Mouse (Mus musculus) left cerebral cortex, adult 6 months (tissue): ENCODE data around the gene Son. TPM values are rescaled to one million over a fixed set of nuclear protein-coding genes. Genes with fewer than 3 reads are reported as not detected.

ENCODE experiments used
- long read RNA-seq, 2 experiments: library from polyadenylated mRNA; unstranded; transcript quantifications; one replicate each; pipeline ENCODE4 v2.0.0; 2019 to 2020
- polyA plus RNA-seq: library from polyadenylated mRNA; unstranded; fragments of <200 nt; fragmentation: Nextera tagmentation; gene quantifications from 2 replicates; pipeline ENCODE4 v1.2.3, GENCODE M21; 2021

Gene Son
- polyA plus RNA-seq = 44.3 and 53.8 TPM in 2 replicates
- long read RNA-seq, experiment 1, transcript Son-210 (6 exons, 799 nt) = major isoform, 5 of 120 reads
- long read RNA-seq, experiment 1, partial matches to known transcripts = 79 of 120 reads
- long read RNA-seq, experiment 1, other reads (novel, unspliced or antisense) = 32 of 120 reads
- long read RNA-seq, experiment 2, partial matches to known transcripts = 249 of 269 reads
- long read RNA-seq, experiment 2, other reads (novel, unspliced or antisense) = 20 of 269 reads

DNA sequence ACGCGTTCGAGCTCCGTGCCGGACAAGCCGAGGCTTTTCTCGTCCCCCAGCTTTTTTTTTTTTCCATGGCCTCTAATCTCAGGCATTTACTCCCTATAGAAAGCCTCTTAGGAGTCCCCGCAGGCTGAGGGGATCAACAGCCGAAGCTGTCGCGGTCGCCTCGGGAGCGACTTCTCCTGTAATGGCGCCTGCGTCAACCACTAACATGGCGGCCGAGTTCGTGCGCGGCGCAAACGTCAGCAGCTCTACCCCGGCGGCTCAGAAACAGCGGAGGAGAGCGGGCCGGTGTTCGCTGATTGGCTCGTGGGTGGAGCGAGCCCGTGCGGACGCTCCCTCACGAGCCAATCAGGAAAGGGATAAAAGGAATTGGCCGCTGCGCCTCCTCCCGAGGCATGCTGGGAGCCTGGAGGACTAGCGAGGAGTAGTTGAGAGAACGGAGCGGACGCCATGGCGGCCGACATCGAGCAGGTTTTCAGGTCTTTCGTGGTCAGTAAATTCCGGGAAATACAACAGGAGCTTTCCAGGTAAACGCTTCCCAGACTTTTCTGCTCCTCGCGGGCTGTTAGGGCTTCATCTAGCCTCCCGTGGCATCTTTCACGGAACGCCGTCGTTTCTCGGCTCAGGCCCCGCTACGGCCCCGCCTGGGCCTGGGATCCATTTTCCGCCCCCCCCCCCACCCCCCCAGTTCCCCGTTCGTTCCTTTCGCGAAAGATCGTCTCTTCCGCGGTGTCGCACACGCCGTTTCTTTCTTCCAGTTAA is at the start of gene Son:
Son (plus strand) TSS at position 46 of the 759 bp plus-strand sequence.

DNA sequence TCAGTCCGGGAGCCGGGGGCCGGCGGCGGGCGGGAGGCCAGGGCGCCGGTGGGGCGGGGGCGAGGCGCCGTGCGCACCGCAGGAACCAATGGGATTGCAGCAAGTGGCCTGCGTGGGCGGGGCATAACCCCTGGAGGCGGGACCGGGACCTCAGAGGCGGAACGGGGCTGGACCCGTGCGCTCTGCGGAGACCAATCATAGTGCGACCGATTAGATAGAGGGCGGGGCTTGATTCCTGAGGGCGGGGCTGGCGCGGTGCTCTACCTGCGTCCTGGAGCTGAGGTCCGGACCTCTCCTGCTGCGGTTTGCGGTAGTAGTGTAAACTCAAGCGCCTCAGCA is 49.7 kb upstream of the Son start, which contains the start of gene Tmem50b:
Tmem50b (minus strand) TSS at position 129 of the 339 bp plus-strand sequence.

GRCm38 (mm10) chr16:91618511-91619501 is 28.5 kb upstream of the Son start, which contains the start of gene Dnajc28:
Dnajc28 (minus strand) TSS chr16:91619026.

DNA sequence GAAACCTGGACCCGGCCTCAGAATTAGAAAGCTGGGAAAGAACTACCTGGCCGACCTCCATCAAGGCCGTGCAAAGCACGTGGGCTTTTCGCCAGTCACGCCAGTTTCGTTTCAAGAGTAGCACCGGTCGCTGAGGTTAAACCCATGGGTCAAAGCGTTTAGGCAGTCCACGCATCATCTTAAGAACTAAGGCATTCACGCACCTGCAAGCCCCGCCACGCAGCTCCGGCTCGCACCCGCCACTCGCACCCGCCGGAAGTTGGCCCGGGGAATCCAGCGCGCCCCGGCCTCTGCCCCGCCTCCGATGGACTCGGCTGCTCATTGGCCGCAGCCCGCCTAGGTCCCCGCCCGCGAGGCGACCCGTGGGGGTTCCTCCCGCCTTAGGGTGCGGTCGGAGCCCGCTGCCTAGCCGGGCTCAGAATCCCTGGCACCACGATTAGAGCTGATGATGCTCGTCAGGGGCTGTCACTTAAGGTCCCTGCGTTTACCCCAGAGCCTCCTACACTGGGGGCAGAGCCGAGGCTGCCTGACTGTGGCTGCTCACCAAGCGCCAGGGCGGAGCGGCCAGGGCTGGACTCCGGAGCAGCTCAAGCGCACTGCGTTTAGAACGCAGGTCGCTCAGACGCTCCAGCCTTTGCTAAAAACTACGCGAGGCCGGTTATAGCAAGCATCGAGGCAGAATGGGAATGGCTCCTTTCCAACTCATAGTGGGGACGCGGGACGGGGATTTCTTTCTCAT is 456 bp upstream of the Son start, which contains the start of gene Gart:
Gart (minus strand) TSS at position 272 of the 739 bp plus-strand sequence.

GRCm38 (mm10) chr16:91688619-91689334 is 41.5 kb downstream of the Son start, which contains the start of gene Donson:
Donson (minus strand) TSS chr16:91688770.

DNA sequence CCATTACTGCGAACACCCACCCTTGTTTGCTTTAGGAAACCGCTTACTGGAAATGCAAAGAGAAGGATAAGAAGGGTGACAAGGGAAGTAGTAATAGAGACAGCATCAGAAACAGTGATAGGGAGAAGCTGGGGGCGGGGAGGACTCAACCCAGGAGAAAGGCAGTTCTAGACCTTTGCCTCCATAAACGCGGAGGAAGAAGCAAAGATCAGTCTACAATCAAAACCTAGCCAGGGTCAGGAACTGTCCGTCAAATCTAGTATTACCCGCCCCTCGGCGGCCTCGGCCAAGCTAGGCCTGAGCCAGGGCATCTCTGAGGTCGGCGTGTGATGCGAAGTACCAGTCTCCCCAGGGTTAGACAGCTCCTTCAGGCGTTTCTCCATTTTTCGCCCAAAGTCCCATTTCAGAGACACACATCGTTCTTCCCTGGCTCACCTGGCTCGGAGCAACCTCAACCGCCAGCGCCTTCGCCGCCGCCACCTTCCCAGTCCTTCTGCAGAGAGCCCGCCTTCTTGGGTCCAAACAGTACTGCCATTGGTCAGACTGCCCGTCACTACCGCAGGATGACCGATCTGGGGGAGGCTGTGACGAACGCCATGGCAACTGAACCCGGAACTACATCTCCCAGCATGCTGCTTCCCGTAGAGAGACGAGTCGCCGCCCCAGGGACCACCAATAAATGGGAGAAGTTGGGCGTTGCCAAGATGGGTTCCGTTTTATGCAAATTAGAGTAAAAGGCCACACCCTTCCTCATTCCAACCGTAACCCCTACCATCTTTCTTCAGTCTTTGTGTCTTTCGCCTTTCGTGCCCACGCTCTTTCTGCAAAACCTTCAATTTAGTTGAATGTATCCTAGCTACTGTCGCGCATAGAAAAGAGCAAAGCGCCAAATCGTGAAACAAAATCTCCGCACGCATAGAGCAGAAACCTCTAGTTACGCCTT is 81.1 kb downstream of the Son start, which contains the start of gene Cryzl1:
Cryzl1 (minus strand) TSS at position 853 of the 943 bp plus-strand sequence.

Other genes with a start within 250 kb of the Son start
- gene Il10rb, start 241.3 kb upstream of the Son start, polyA plus RNA-seq = 14.0 and 14.8 TPM in 2 replicates
- 13.3 and 16.0 TPM in 2 replicates for gene Ifnar1, start 162.3 kb upstream of the Son start, polyA plus RNA-seq
- 46.9 and 56.4 TPM in 2 replicates for gene Ifngr2, start 100.4 kb upstream of the Son start, polyA plus RNA-seq
- 131 and 164 TPM in 2 replicates for gene Tmem50b, start 49.7 kb upstream of the Son start, polyA plus RNA-seq
- 10.2 and 13.2 TPM in 2 replicates for gene Dnajc28, start 28.5 kb upstream of the Son start, polyA plus RNA-seq
- 22.1 and 25.3 TPM in 2 replicates for gene Gart, start 554 bp upstream of the Son start, polyA plus RNA-seq
- gene Donson, start 41.3 kb downstream of the Son start, polyA plus RNA-seq = 2.9 and 5.4 TPM in 2 replicates
- gene Cryzl1, start 81.5 kb downstream of the Son start, polyA plus RNA-seq = 140 and 220 TPM in 2 replicates
- 13.8 and 18.4 TPM in 2 replicates for gene Itsn1, start 81.8 kb downstream of the Son start, polyA plus RNA-seq